Mouse (Mus musculus) myocyte (in vitro differentiated cells): Measurements from ENCODE around the gene Setd1a. TPM values are rescaled to one million over a fixed set of nuclear protein-coding genes. Genes with fewer than 3 reads are reported as not detected.
A peak's percentile ranks its signal among the peaks of the same experiment; 100 is the strongest.

Experiments used
- H3K27me3 ChIP-seq: one replicate; pipeline ENCODE4 v1.6.1; 2011; ENCODE audit not compliant: control insufficient read depth, insufficient read depth, insufficient read length
- H3K36me3 ChIP-seq: one replicate; pipeline ENCODE4 v1.6.1; 2011; ENCODE audit not compliant: control insufficient read depth, insufficient read depth
- H3K4me2 ChIP-seq: one replicate; pipeline ENCODE4 v1.6.1; 2011; ENCODE audit warnings: low read depth, control low read depth
- H3K4me3 ChIP-seq: one replicate; pipeline ENCODE4 v1.5.1; 2011; ENCODE audit warnings: mild to moderate bottlenecking, control low read depth, moderate library complexity
- H3K79me2 ChIP-seq: one replicate; pipeline ENCODE4 v1.6.1; 2011; ENCODE audit not compliant: control insufficient read depth, insufficient read depth
- H3ac ChIP-seq: one replicate; pipeline ENCODE4 v1.6.1; 2011; ENCODE audit not compliant: control insufficient read depth, insufficient read length
- CEBPB ChIP-seq: IDR thresholded peaks from 2 replicates; pipeline ENCODE4 v1.6.1; 2011; ENCODE audit warnings: mild to moderate bottlenecking, moderate library complexity; ENCODE audit not compliant: poor library complexity, insufficient read depth, severe bottlenecking
- E2F4 ChIP-seq: IDR thresholded peaks from one replicate; pipeline ENCODE4 v1.6.1; 2011; ENCODE audit warnings: mild to moderate bottlenecking, control low read depth, moderate library complexity; ENCODE audit not compliant: insufficient read depth
- MAX ChIP-seq: IDR thresholded peaks from one replicate; pipeline ENCODE4 v1.6.1; 2011; ENCODE audit warnings: low read depth, mild to moderate bottlenecking, control low read depth
- MYOD1 ChIP-seq, 3 experiments: IDR thresholded peaks; one replicate each; pipeline ENCODE4 v1.6.1; 2011; ENCODE audit warnings: control low read depth in 2 of 3, low read depth in 2 of 3, mild to moderate bottlenecking in 2 of 3, moderate library complexity in 1 of 3; ENCODE audit not compliant: insufficient read length in 2 of 3, control insufficient read depth in 1 of 3
- MYOG ChIP-seq, 3 experiments: IDR thresholded peaks; one replicate each; pipeline ENCODE4 v1.6.1; 2011; ENCODE audit warnings: control low read depth in 2 of 3, low read depth in 2 of 3, mild to moderate bottlenecking in 2 of 3; ENCODE audit not compliant: insufficient read length in 2 of 3, control insufficient read depth in 1 of 3, insufficient read depth in 1 of 3
- POLR2A ChIP-seq: IDR thresholded peaks from one replicate; pipeline ENCODE4 v1.6.1; 2011; ENCODE audit warnings: low read depth, mild to moderate bottlenecking, control low read depth, moderate library complexity; ENCODE audit not compliant: insufficient read length
- POLR2AphosphoS2 ChIP-seq: IDR thresholded peaks from one replicate; pipeline ENCODE4 v1.6.1; 2011; ENCODE audit warnings: low read depth, control low read depth; ENCODE audit not compliant: insufficient read length
- REST ChIP-seq: IDR thresholded peaks from one replicate; pipeline ENCODE4 v1.6.1; 2011; ENCODE audit warnings: mild to moderate bottlenecking, control low read depth, moderate library complexity; ENCODE audit not compliant: insufficient read depth, insufficient read length
- SRF ChIP-seq: IDR thresholded peaks from one replicate; pipeline ENCODE4 v1.6.1; 2011; ENCODE audit warnings: low read depth; ENCODE audit not compliant: control insufficient read depth, insufficient read length
- TCF12 ChIP-seq: IDR thresholded peaks from one replicate; pipeline ENCODE4 v1.6.1; 2011; ENCODE audit warnings: mild to moderate bottlenecking, control low read depth; ENCODE audit not compliant: poor library complexity, insufficient read depth, severe bottlenecking
- TCF3 ChIP-seq: IDR thresholded peaks from one replicate; pipeline ENCODE4 v1.6.1; 2011; ENCODE audit warnings: low read depth, control low read depth; ENCODE audit not compliant: insufficient read length
- USF1 ChIP-seq: IDR thresholded peaks from one replicate; pipeline ENCODE4 v1.6.1; 2011; ENCODE audit warnings: low read depth, mild to moderate bottlenecking, control low read depth, moderate library complexity
- polyA plus RNA-seq: library from polyadenylated mRNA; unstranded; fragments of >200 nt; fragmentation: generic; extraction: Trizol; gene quantifications from one replicate; pipeline ENCODE4 v1.2.1, GENCODE M21; 2012; ENCODE audit warnings: missing spikeins

Setd1a gene
- polyA plus RNA-seq, 1 experiment, result 13.7 TPM

GRCm38 (mm10) chr7:127815954-127816821, 39.7 kb downstream of the Setd1a start:
- Histone ChIP-seq H3ac (no peak overlapping the region), H3K4me3 (no peak overlapping the region), H3K4me2 (peak overlapping the region; percentile 48), H3K79me2 (no peaks in the 10 kb centered on the region), H3K27me3 (no peaks in the 10 kb centered on the region), H3K36me3 (no peaks in the 10 kb centered on the region)
- TF ChIP-seq TCF3, result no peak
- TF ChIP-seq MYOD1 (IDR thresholded peaks at IDR 0.05; ENCODE audit: control insufficient read depth in 1 of 3, insufficient read length in 2 of 3, low read depth in 2 of 3), result peak in 2 of 3 experiments; percentile 60 to 80
- TF ChIP-seq MYOG (IDR thresholded peaks at IDR 0.05; ENCODE audit: control insufficient read depth in 1 of 3, insufficient read depth in 1 of 3, insufficient read length in 2 of 3, low read depth in 2 of 3), result peak in 2 of 3 experiments; percentile 36 to 82

- Histone ChIP-seq H3K79me2 (no peaks in the 10 kb centered on the region), H3K36me3 (no peaks in the 10 kb centered on the region), H3K27me3 (no peaks in the 10 kb centered on the region), H3K4me3 (no peak overlapping the region), H3K4me2 (no peak overlapping the region), H3ac (no peak overlapping the region)
- no peak for TF ChIP-seq MYOD1 (IDR thresholded peaks at IDR 0.05; ENCODE audit: control insufficient read depth in 1 of 3, insufficient read length in 2 of 3, low read depth in 2 of 3)
- no peak for TF ChIP-seq TCF12
- TF ChIP-seq USF1, result no peak
- TF ChIP-seq E2F4, result no peak
- TF ChIP-seq MAX, result no peak
- no peak for TF ChIP-seq MYOG (IDR thresholded peaks at IDR 0.05; ENCODE audit: control insufficient read depth in 1 of 3, insufficient read depth in 1 of 3, insufficient read length in 2 of 3, low read depth in 2 of 3)
- TF ChIP-seq SRF, result no peak
- TF ChIP-seq POLR2A, result no peak
- no peak for TF ChIP-seq CEBPB
- TF ChIP-seq POLR2AphosphoS2, result no peak
- no peak for TF ChIP-seq REST
- no peak for TF ChIP-seq TCF3
Measured at GRCm38 (mm10) chr7:127817053-127817452, 40.6 kb downstream of the Setd1a start.

GRCm38 (mm10) chr7:127817776-127818175, 41.3 kb downstream of the Setd1a start:
- Histone ChIP-seq H3K36me3 (no peaks in the 10 kb centered on the region), H3K4me3 (no peak overlapping the region), H3ac (no peak overlapping the region), H3K4me2 (no peak overlapping the region), H3K79me2 (no peaks in the 10 kb centered on the region), H3K27me3 (peaks cover under 1% of the 10 kb centered on the region)
- TF ChIP-seq TCF3 (no peak), E2F4 (no peak), MYOG (IDR thresholded peaks at IDR 0.05; ENCODE audit: control insufficient read depth in 1 of 3, insufficient read depth in 1 of 3, insufficient read length in 2 of 3, low read depth in 2 of 3) (no peak), MYOD1 (IDR thresholded peaks at IDR 0.05; ENCODE audit: control insufficient read depth in 1 of 3, insufficient read length in 2 of 3, low read depth in 2 of 3) (no peak), POLR2A (no peak), POLR2AphosphoS2 (no peak)

- peaks cover 31% of the 10 kb centered on the region for H3K27me3 ChIP-seq
- no peak overlapping the region for H3K4me2 ChIP-seq
- TF ChIP-seq CEBPB (no peak), MYOD1 (IDR thresholded peaks at IDR 0.05; ENCODE audit: control insufficient read depth in 1 of 3, insufficient read length in 2 of 3, low read depth in 2 of 3) (no peak), REST (no peak), SRF (no peak), TCF3 (no peak), TCF12 (no peak), MAX (no peak), USF1 (no peak), POLR2AphosphoS2 (no peak), E2F4 (no peak), MYOG (IDR thresholded peaks at IDR 0.05; ENCODE audit: control insufficient read depth in 1 of 3, insufficient read depth in 1 of 3, insufficient read length in 2 of 3, low read depth in 2 of 3) (no peak), POLR2A (no peak)
- no peak overlapping the region for H3ac ChIP-seq
- H3K36me3 ChIP-seq, result no peaks in the 10 kb centered on the region
- no peak overlapping the region for H3K4me3 ChIP-seq
- no peaks in the 10 kb centered on the region for H3K79me2 ChIP-seq
Measured at GRCm38 (mm10) chr7:127820836-127821509, 44.5 kb downstream of the Setd1a start.
